Mouse (Mus musculus) brain, embryonic 14.5 days (tissue): Measurements from ENCODE around the gene Nuak1.

Source experiments
- CTCF ChIP-seq: fragments of 200-500 bp; IDR thresholded peaks from 2 replicates; pipeline ENCODE4 v1.5.1; 2012; ENCODE audit warnings: inconsistent platforms, mild to moderate bottlenecking, moderate library complexity, borderline replicate concordance; ENCODE audit not compliant: insufficient read depth, insufficient read length; ENCODE audit errors: extremely low read depth
- POLR2A ChIP-seq: fragments of 200-500 bp; IDR thresholded peaks from 2 replicates; pipeline ENCODE4 v1.6.1; 2012; ENCODE audit warnings: mild to moderate bottlenecking, inconsistent platforms, borderline replicate concordance; ENCODE audit not compliant: poor library complexity, insufficient read depth, insufficient read length, severe bottlenecking; ENCODE audit errors: extremely low read depth

DNA sequence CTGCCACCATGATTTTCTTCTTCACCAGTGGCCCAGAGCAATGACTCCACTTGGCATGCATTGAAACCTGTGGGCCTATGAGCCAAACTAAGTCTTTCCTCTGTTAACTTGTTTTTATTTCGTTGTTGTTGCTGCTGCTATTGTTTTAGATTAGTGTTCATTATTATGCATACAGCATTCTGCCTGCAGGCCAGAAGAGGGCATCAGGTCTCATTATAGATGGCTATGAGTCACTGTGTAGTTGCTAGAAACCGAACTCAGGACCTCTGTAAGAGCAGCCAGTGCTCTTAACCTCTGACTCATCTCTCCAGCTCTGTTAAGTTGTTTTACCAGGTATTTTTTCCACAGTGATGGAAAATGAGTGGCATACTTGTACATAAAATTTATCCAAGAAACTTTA, 42.7 kb upstream of the Nuak1 start:
- TF ChIP-seq CTCF (no peak), POLR2A (no peak)
